Mouse (Mus musculus) spleen, postnatal 10 days (tissue): ENCODE measurements around the gene Sec22c.

Experiments
- DNase-seq, 2 experiments: peaks; one replicate each; pipeline ENCODE4 v3.0.0; 2021 to 2022; ENCODE audit warnings: low spot score in 2 of 2

Sec22c gene

DNA sequence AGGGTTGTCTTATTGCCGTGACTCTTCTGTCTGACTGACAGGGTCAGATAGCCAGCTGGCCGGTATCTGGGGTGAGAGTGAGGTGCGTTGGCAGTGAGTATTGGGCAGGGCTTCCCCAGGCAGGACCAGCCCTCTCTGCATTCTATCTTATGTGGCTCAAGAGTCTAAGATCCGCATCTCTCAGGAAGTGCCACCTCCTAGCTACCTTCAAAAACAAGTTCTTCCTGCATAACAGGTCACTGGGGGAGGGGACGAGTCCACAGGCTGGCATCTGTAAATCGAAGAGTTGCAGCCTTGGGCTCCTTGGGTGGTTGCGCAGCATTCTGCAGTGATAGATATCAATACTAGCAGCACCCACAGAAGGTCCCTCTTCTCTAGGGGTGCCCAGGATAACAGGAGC is 58.3 kb downstream of the Sec22c start:
- DNase-seq: no peak

DNA sequence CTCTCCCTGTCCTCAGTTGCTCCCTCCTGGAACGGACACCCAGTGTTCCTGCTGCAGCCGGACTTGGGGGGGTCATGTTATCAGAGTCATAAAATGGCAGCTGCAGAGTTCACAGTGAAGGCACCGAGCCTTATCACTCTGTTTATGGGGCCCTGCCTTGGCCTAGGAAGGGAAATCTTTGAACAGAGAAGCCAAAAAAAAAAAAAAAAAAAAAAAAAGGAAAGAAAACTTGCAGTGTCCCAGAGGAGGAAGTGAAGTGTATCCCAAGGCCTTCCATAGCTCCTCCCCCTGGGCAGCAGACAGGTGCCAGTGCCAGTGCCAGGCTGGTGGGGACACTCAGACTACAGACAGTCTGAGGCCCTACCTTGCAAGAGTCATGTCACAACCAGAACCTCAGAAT is 60.4 kb downstream of the Sec22c start:
- DNase-seq: no peak

DNA sequence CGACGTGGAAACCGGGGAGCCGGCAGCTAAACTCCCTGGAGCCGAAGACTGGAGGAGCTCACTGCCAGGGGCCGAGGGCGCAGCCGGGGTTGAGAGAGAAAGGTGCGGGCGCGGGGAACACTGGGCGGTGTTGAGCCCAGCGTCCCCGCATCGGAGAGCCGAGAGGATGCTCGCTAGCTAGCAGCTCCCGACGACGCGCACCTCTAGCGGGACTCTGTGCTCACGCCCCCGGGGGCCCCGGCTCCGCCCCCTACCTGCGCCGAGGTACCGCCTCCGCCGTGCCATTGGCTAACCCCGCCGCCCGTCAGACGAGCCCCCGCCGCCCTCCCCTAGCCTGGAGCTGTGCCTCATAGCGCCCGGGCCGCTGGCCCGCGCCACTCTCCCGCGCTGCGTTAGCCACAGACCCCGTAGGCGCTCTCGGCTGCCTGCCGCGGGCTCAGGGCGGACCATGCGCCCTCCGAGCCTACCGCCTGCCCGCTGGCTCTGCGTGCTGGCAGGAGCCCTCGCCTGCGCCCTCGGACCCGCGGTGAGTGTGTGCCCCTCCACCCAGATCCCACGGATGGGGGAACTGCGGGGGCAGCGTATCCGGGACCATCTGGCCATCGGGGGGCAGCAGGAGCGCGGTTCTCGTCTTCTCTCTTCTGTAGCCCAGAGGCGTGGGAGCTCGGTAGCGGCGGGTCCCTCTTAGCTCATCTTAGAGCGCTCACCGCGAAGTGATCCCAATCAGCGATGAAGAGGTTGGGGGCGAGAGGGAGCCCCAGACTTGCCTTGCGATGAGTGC is 62.7 kb downstream of the Sec22c start, which contains the start of gene Vipr1:
Gene Vipr1 (plus strand): TSS at position 316 of the 781 bp plus-strand sequence.
- peak; percentile 32 to 73 for DNase-seq

DNA sequence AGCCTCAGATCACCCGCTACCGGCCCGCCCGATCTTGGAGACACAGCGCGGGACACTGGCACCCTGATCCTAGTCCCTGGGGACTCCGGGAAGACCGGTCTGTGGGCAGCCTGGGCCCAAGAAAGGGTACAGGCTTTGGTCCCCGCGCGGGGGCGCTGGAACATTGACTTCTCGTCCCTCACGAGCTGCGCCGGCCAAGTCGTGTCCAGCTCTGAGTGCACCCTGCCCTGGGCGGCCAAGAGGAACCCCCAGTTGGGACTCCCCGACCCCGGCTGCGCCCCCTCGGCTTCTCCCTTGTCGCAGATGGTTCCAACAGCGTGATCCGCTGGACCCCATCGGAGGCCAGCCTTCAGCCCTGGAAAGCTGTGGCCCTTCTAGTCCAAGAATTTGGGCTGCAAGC is 63.3 kb downstream of the Sec22c start, which contains the start of gene Lyzl4:
Gene Lyzl4 (minus strand): TSS at position 96 of the 400 bp plus-strand sequence.
- DNase-seq: peak; percentile 52 to 74

DNA sequence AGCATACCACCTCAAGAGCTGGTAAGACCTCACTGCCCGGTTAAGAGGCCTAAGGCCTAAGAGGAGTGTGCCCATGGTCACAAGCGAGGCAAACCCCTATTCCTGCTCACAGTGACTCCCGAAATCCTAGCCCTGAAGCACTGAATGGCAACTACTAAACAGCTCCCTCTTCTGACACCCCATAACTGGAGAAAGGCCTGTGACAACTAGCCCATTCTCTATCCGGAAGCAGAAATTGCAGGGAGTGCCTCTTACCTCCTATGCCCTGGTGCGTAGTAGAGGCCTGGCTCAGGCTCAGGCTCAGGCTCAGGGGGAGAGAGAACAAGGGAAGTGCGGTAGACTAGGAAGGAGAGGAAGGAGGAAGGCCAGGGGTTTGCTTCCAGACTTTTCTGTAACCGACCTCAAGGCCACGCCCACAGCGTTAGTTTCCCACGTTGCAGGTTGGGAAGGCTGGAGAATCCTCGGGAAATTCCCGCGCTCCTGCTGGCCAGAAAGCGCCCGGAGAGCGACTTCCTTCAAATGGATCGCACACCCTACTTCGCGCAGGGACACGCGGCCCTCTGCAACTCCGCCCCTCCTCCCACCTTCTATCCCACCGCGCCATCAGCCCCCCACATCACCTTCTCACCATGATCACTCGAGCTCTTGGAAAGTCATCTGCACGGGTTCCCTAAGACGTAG is 63.9 kb downstream of the Sec22c start:
- no peak for DNase-seq

DNA sequence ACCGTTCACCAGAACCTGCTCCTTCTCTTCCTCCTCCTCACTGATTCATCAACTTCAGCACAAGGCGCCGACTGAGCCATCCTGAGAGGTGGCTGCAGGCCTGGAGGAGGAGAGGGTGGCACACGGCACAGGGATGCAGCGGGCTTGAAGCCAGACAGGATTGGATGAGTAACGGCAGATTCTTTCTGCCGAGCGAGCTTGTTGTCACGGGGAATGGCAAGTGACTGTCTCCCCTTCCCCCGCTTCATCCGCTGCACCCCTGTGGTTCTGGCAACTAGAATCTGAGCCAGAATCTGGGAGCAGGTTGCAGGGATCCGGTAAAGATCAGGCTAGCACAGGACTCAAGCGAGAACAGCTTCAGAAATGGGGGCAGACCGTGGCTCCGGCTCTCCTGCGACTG is 65.5 kb downstream of the Sec22c start:
- DNase-seq: no peak

DNA sequence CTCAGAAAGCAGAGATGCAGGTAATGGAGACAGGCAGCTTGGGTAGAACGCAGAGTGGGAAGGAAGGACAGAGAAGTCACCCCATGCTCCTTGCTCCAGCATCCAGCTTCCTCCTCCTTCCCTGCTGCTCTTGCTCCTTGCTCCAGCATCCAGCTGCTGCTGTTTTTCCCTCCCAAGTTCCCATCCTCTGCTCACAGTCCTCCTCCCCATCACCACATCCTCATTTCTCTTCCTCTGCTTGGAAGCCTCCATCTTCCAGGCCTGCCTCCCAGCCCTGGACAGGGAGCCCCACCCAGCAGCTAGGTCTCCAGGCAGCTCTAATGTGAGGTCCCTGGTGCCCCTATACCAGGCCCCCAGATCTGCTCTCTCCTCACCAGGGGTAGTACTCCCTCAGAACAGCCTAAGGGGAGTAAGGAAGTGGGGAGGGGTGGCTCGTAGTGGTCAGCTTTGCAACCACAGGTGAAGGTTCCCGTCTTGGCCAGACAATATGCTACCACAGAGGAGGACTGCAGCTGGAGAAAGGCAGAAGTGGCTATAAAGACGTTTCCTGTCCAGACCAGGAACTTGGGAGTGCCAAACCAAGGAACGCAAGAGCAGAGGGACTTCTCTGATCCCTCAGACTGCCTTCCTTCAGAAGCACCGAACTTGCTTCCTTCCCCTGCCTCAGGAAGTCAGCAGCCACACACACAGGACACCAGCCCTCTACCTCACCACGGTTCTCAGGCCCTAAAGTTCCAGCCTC is 69.3 kb downstream of the Sec22c start:
- no peak for DNase-seq

DNA sequence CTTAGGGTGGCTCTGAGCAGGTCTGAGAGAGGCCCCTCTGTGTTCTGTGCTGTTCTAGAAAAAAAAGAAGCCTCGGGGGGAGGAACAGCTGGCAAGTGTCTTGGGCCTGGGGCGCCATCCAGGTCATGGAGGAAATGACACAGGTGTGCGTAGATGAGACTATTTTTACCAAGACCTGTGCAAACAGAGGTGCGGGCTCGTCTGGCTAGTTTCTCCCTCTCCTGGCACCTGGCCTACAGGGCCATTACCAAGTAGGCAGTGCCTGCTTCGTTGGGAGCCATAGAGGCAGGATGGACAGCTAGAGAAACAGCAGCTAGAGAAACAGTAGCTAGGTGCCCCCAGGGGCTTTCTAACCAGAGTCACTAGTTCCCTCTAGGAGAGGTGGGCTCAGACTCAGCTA is 72.0 kb downstream of the Sec22c start:
- DNase-seq: no peak

DNA sequence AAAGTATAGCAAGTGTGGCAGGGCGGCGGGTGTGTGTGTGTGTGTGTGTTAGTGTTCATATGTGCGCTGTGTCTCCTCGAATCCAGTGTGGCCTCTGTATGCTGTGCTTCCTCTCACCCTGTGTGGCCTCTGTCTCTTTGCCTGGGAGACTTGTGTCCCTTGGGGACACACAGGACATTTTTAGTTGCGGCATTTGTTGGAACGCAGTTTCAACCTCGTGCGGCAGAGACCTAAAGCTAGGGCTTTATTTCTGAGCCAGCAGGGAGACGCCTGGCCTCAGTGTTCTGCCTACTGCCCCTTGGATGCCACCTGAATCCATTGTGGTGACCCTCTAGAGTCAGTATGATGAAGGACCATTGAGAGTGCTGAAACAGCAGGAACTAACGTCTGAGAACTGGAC is 72.4 kb downstream of the Sec22c start:
- DNase-seq: no peak

DNA sequence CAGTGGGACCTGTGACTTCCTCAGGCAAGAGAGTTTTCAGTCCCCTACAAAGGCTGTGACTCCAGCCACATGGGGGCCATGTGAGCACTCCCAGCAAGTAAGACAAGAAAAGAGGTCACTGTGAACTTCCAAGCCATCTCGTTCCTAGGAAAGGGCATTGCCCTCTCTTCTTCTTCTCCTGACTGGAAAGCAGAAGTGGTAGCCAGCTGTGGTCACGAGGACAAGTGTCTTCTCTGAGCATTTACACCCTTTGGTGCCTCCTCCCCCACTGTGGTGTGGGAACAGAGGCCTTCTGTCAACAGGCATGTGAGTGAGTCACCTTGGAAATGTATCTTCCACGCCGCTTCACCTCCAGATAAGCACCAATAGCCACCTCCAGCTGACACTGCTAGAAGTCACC is 73.3 kb downstream of the Sec22c start:
- DNase-seq: no peak

DNA sequence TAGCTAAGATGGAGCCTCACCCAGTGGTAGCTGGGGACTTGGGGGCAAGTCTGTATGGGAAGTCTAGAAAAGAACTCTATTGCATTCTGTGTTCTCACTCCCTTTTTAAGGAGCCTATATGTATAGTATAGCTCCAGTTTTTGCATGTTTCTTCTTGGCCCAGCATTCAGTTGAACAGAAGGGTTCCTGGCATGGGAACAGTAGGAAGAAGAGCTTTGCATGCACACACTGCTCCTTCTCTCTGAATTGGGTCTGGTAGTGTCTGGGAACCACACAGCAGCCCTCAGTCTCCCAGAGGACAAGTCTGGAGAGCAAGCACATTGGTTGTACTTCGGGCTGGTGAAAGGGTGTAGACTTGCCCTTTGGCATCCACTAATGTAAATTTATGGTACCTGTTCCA is 74.7 kb downstream of the Sec22c start:
- DNase-seq: no peak
